Mouse (Mus musculus) limb, embryonic 10.5 days (tissue): ENCODE measurements around the gene Prss54. TPM values are rescaled to one million over a fixed set of nuclear protein-coding genes. Genes with fewer than 3 reads are reported as not detected.

Experiments
- polyA plus RNA-seq: library from polyadenylated mRNA; unstranded; fragments of >200 nt; fragmentation: Nextera tagmentation; extraction: Ambion mirVana; gene quantifications from 2 replicates; pipeline ENCODE4 v1.2.1, GENCODE M21; 2016

Gene Prss54
- polyA plus RNA-seq, 1 experiment from 2014 or later: not detected

Other genes starting within 250 kb of the Prss54 start
- 10.3 and 11.5 TPM in 2 replicates for gene Zfp319, start 244.4 kb downstream of the Prss54 start, polyA plus RNA-seq
- gene Usb1, start 244.1 kb downstream of the Prss54 start, polyA plus RNA-seq: 42.0 and 45.2 TPM in 2 replicates
- 9.5 and 10.3 TPM in 2 replicates for gene Mmp15, start 224.1 kb downstream of the Prss54 start, polyA plus RNA-seq
- 134 and 143 TPM in 2 replicates for gene Cfap20, start 141.5 kb downstream of the Prss54 start, polyA plus RNA-seq
- gene Csnk2a2, start 86.3 kb downstream of the Prss54 start, polyA plus RNA-seq: 14.0 and 16.4 TPM in 2 replicates
- 0.11 TPM in 1 of 2 replicates, not detected in the other for gene Ccdc113, start 42.3 kb downstream of the Prss54 start, polyA plus RNA-seq
- 27.9 and 32.1 TPM in 2 replicates for gene Gins3, start 57.1 kb upstream of the Prss54 start, polyA plus RNA-seq
- gene Ndrg4, start 100.6 kb upstream of the Prss54 start, polyA plus RNA-seq: 7.6 and 9.7 TPM in 2 replicates
- 16.7 and 22.6 TPM in 2 replicates for gene Setd6, start 139.5 kb upstream of the Prss54 start, polyA plus RNA-seq
- 107 and 119 TPM in 2 replicates for gene Cnot1, start 231.1 kb upstream of the Prss54 start, polyA plus RNA-seq
- gene Sap18b, start 249.0 kb upstream of the Prss54 start, polyA plus RNA-seq: 387 and 427 TPM in 2 replicates